ENCODE assay signal across 23 mouse cellular contexts in genomic region chr14:59708009-59708408, GRCm38 (mm10).
DNase-seq lines count a peak whose midpoint lies in the region; ATAC-seq lines count a peak whose summit lies in the region.
"Had no signal": no experiment of that assay in that cellular context is flagged by ENCODE, and none has a peak within 500 bp of the region (broad histone marks: within the 10 kb centered on the region; RNA-seq: fewer than 3 reads in every experiment).

No protein-coding gene starts in this region.

- H3K4me3 ChIP-seq in embryonic facial prominence, embryonic 14.5 days (ENCODE audit: low read depth, low read length), result no peak overlapping the region
- H3K4me3 ChIP-seq in embryonic facial prominence, embryonic 10.5 days, result no peak overlapping the region
- no peak overlapping the region for H3K4me3 ChIP-seq in heart, embryonic 12.5 days
- H3K4me3 ChIP-seq: embryonic facial prominence, embryonic 12.5 days; forebrain, embryonic 12.5 days; heart, embryonic 13.5 days; hindbrain, embryonic 15.5 days had no signal

- no peak overlapping the region for H3K4me2 ChIP-seq in embryonic facial prominence, embryonic 14.5 days (ENCODE audit: low read depth, low read length)
- H3K4me2 ChIP-seq in heart, embryonic 12.5 days, result no peak overlapping the region
- H3K4me2 ChIP-seq: embryonic facial prominence, embryonic 12.5 days; forebrain, embryonic 12.5 days; heart, embryonic 13.5 days; hindbrain, embryonic 15.5 days had no signal

- H3K4me1 ChIP-seq in embryonic facial prominence, embryonic 14.5 days (ENCODE audit: control insufficient read depth, insufficient read depth, low read length), result 0 out of 2 replicates have a peak, but pooled peaks cover 5% of the 10 kb centered on the region
- H3K4me1 ChIP-seq in embryonic facial prominence, embryonic 10.5 days, result peaks cover 18% of the 10 kb centered on the region
- H3K4me1 ChIP-seq in heart, embryonic 12.5 days (replicated peaks), result 0 out of 2 replicates have a peak, but pooled peaks cover 2% of the 10 kb centered on the region
- H3K4me1 ChIP-seq: embryonic facial prominence, embryonic 12.5 days; heart, embryonic 13.5 days; hindbrain, embryonic 15.5 days had no signal

- ATAC-seq in embryonic facial prominence, embryonic 14.5 days (ENCODE audit: low read depth), result no peak
- no peak for ATAC-seq in heart, embryonic 12.5 days (ENCODE audit: insufficient number of reproducible peaks, low FRiP score)
- ATAC-seq: CD4-positive, CD25-positive, alpha-beta regulatory T cell, adult 4 months; forebrain, embryonic 16.5 days; intestine, embryonic 16.5 days had no signal

- H3K9me3 ChIP-seq in embryonic facial prominence, embryonic 14.5 days (ENCODE audit: control insufficient read depth, low read length), result no peaks in the 10 kb centered on the region
- H3K9me3 ChIP-seq in embryonic facial prominence, embryonic 10.5 days, result no peaks in the 10 kb centered on the region
- no peaks in the 10 kb centered on the region for H3K9me3 ChIP-seq in heart, embryonic 12.5 days (replicated peaks)
- H3K9me3 ChIP-seq: embryonic facial prominence, embryonic 12.5 days; forebrain, embryonic 12.5 days; heart, embryonic 13.5 days; hindbrain, embryonic 15.5 days had no signal

- intact Hi-C loops in heart, postnatal 14 days (cut with DNase I), result no loop called here

- H3K36me3 ChIP-seq in embryonic facial prominence, embryonic 14.5 days (ENCODE audit: control insufficient read depth, insufficient read depth, low read length), result no peaks in the 10 kb centered on the region
- no peaks in the 10 kb centered on the region for H3K36me3 ChIP-seq in embryonic facial prominence, embryonic 10.5 days (replicated peaks)
- no peaks in the 10 kb centered on the region for H3K36me3 ChIP-seq in heart, embryonic 12.5 days
- H3K36me3 ChIP-seq: embryonic facial prominence, embryonic 12.5 days; forebrain, embryonic 12.5 days; G1E; heart, embryonic 13.5 days; hindbrain, embryonic 15.5 days had no signal

- 68% methylated on average over 7 of the region's 7 CpGs for WGBS in embryonic facial prominence, embryonic 14.5 days
- WGBS in embryonic facial prominence, embryonic 10.5 days, result 89% methylated on average over 7 of the region's 7 CpGs
- 87% methylated on average over 7 of the region's 7 CpGs for WGBS in heart, embryonic 12.5 days

- H3K27me3 ChIP-seq in embryonic facial prominence, embryonic 14.5 days (replicated peaks; ENCODE audit: control insufficient read depth, insufficient read depth, low read length), result no peaks in the 10 kb centered on the region
- H3K27me3 ChIP-seq in embryonic facial prominence, embryonic 10.5 days (replicated peaks; ENCODE audit: low read depth, poor library complexity, severe bottlenecking), result no peaks in the 10 kb centered on the region
- H3K27me3 ChIP-seq in heart, embryonic 12.5 days (replicated peaks), result no peaks in the 10 kb centered on the region
- H3K27me3 ChIP-seq: embryonic facial prominence, embryonic 12.5 days; forebrain, embryonic 12.5 days; heart, embryonic 13.5 days; hindbrain, embryonic 15.5 days had no signal

- no peak overlapping the region for H3K27ac ChIP-seq in embryonic facial prominence, embryonic 14.5 days (replicated peaks; ENCODE audit: low read depth, low read length)
- H3K27ac ChIP-seq in embryonic facial prominence, embryonic 10.5 days (replicated peaks), result no peak overlapping the region
- no peak overlapping the region for H3K27ac ChIP-seq in heart, embryonic 12.5 days (ENCODE audit: poor library complexity, severe bottlenecking)
- H3K27ac ChIP-seq: embryonic facial prominence, embryonic 12.5 days; forebrain, embryonic 12.5 days; heart, embryonic 13.5 days; hindbrain, embryonic 15.5 days had no signal

- no peak overlapping the region for H3K9ac ChIP-seq in embryonic facial prominence, embryonic 14.5 days (ENCODE audit: low read depth, low read length)
- H3K9ac ChIP-seq in heart, embryonic 12.5 days, result no peak overlapping the region
- H3K9ac ChIP-seq: embryonic facial prominence, embryonic 12.5 days; forebrain, embryonic 12.5 days; heart, embryonic 13.5 days; hindbrain, embryonic 15.5 days had no signal

- DNase-seq in embryonic facial prominence, embryonic 14.5 days (ENCODE audit: low spot score), result peak; percentile 56
- DNase-seq in embryonic facial prominence, embryonic 10.5 days (ENCODE audit: low spot score), result no peak
- DNase-seq in heart, postnatal 14 days, result peak; percentile 37 to 54
- DNase-seq in kidney, postnatal 4 days, result peak; percentile 29 to 44
- DNase-seq in kidney, postnatal 14 days, result no peak
- DNase-seq in gastrocnemius, postnatal 4 days (ENCODE audit: low spot score in 2 of 2), result peak; percentile 26 to 58
- DNase-seq in adrenal gland, postnatal 25 days, result no peak
- DNase-seq: adrenal gland, adult 8-10 months; B cell, adult 2 months; cerebellum, adult 11 months; cerebellum, adult 8-10 months; cerebellum, postnatal 14 days; embryo, embryonic 11 days; heart, adult 11 months had no signal

Comparison
In these comparisons a context has a peak if more than half of its experiments do, and no peak if none do; other contexts are left out.
1. DNase-seq: peak in embryonic facial prominence, embryonic 14.5 days (single experiment), heart, postnatal 14 days (2 of 2), kidney, postnatal 4 days (2 of 2) and gastrocnemius, postnatal 4 days (2 of 2); none in embryonic facial prominence, embryonic 10.5 days (single experiment), kidney, postnatal 14 days (single experiment) and adrenal gland, postnatal 25 days (single experiment).